Mouse (Mus musculus) limb, embryonic 12.5 days (tissue): ENCODE data around the gene Nostrin. TPM values are rescaled to one million over a fixed set of nuclear protein-coding genes. Genes with fewer than 3 reads are reported as not detected.

Experiments
- ATAC-seq: fragments of 200-750 bp; cut with Nextera tagmentation; 2 replicates; pipeline ENCODE4 v1.8.0; 2017; ENCODE audit warnings: low read depth, moderate TSS enrichment; ENCODE audit not compliant: insufficient number of reproducible peaks, insufficient read depth, low FRiP score, low TSS enrichment
- H3K27ac ChIP-seq: fragments of 300-500 bp; sonication (generic); 2 replicates; pipeline ENCODE4 v1.5.1; 2016; ENCODE audit warnings: mild to moderate bottlenecking, moderate library complexity
- H3K27me3 ChIP-seq: fragments of 300-500 bp; sonication (generic); 2 replicates; pipeline ENCODE4 v1.6.1; 2016; ENCODE audit warnings: mild to moderate bottlenecking, moderate library complexity
- H3K36me3 ChIP-seq: fragments of 300-500 bp; sonication (generic); 2 replicates; pipeline ENCODE4 v1.6.1; 2016; ENCODE audit warnings: mild to moderate bottlenecking, moderate library complexity
- H3K4me1 ChIP-seq: fragments of 300-500 bp; sonication (generic); replicated peaks from 2 replicates; pipeline ENCODE4 v1.6.1; 2016
- H3K4me2 ChIP-seq: fragments of 300-500 bp; sonication (generic); 2 replicates; pipeline ENCODE4 v1.6.1; 2016; ENCODE audit warnings: mild to moderate bottlenecking, moderate library complexity
- H3K4me3 ChIP-seq: fragments of 300-500 bp; sonication (generic); replicated peaks from 2 replicates; pipeline ENCODE4 v1.5.1; 2016; ENCODE audit warnings: mild to moderate bottlenecking
- H3K9ac ChIP-seq: fragments of 300-500 bp; sonication (generic); replicated peaks from 2 replicates; pipeline ENCODE4 v1.6.1; 2016; ENCODE audit warnings: mild to moderate bottlenecking, moderate library complexity
- H3K9me3 ChIP-seq: fragments of 300-500 bp; sonication (generic); 2 replicates; pipeline ENCODE4 v1.6.1; 2016; ENCODE audit warnings: mild to moderate bottlenecking, moderate library complexity
- WGBS: fragments of 180-500 bp; shearing (Covaris S2); methylation state at CpG from one replicate; pipeline ENCODE4 v1.1.7; 2016; 5-methylcytosine and 5-hydroxymethylcytosine counted together
- polyA plus RNA-seq: library from polyadenylated mRNA; unstranded; fragments of >200 nt; fragmentation: Nextera tagmentation; extraction: Ambion mirVana; gene quantifications from 2 replicates; pipeline ENCODE4 v1.2.1, GENCODE M21; 2016

The Nostrin gene
- polyA plus RNA-seq, 1 experiment from 2014 or later = 1.9 TPM

DNA sequence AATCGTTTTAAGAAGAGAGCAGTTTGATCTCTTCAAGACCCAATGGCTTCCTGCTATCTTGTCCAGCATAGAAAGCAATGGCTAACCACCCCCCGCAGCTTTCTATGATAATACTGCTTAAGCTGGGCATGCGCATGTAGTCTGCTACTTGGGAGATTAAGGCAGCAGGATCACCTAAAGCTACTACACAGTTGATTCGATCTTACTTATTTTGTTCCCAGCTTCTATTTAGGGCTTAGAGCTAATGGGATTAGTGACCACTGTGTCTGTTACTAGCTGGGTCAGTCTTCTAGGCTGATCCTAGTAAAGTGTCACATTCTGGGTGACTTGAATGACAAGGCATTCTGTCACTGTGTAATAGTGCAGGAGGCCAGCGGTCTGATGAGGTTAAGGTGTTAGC, 15.2 kb downstream of the Nostrin start:
- Histone ChIP-seq H3K9me3 (no peaks in the 10 kb centered on the region), H3K4me1 (0 out of 2 replicates have a peak, but pooled peaks cover 4% of the 10 kb centered on the region), H3K9ac (no peak overlapping the region), H3K27ac (no peak overlapping the region), H3K4me3 (no peak overlapping the region), H3K36me3 (no peaks in the 10 kb centered on the region), H3K27me3 (no peaks in the 10 kb centered on the region), H3K4me2 (no peak overlapping the region)
- ATAC-seq = no peak
- WGBS = 80% methylated on average over 5 of the region's 5 CpGs

DNA sequence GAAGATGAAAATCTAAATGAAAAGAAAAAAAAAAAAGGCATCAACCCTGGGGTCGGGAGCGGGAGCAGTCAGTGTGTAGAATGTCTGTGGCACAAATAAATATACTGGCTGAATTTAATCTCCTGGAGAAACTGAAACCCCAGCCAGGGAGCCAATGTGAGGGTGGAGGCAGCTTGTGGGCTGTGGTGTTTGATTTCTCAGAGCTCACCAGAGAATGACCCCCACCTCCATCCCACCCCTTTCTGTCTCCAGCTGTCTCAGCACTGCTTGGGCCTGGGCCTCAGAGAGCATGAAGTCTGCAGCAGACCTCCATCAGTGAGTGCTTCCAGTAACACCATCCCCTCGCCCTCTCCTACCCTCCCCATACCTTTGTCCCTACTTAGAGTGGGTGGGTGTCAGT, 20.3 kb downstream of the Nostrin start:
- Histone ChIP-seq H3K9me3 (no peaks in the 10 kb centered on the region), H3K27me3 (no peaks in the 10 kb centered on the region), H3K9ac (no peak overlapping the region), H3K4me3 (no peak overlapping the region), H3K36me3 (no peaks in the 10 kb centered on the region), H3K27ac (peak overlapping the region; percentile 4; the same call in 1 of the 2 replicates), H3K4me1 (0 out of 2 replicates have a peak, but pooled peaks cover 11% of the 10 kb centered on the region), H3K4me2 (no peak overlapping the region)
- ATAC-seq = peak; percentile 69
- 53% methylated on average over 3 of the region's 3 CpGs for whole genome bisulfite sequencing

DNA sequence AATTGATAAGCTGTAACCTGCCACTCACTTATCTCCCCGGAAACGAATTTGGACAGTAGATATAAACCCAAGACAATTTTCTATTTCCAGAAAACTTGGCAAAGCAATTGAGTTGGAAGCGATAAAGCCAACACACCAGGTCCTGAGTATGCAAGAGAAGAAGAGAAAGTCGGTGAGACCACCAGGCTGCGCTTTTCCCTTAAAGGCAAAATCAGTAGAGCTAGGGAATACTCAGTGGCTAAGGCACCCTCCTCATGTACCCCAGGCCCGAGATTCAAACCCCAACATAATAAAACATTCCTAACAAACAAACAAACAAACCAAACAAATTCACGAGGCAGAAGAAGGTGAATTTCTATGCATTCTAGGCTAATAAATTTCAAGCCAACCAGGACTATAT, 20.7 kb downstream of the Nostrin start:
- WGBS = 62% methylated on average over 7 of the region's 7 CpGs
- Histone ChIP-seq H3K9ac (no peak overlapping the region), H3K4me1 (0 out of 2 replicates have a peak, but pooled peaks cover 11% of the 10 kb centered on the region), H3K4me2 (no peak overlapping the region), H3K36me3 (no peaks in the 10 kb centered on the region), H3K27ac (peak overlapping the region; percentile 4; the same call in 1 of the 2 replicates), H3K4me3 (no peak overlapping the region), H3K27me3 (no peaks in the 10 kb centered on the region), H3K9me3 (no peaks in the 10 kb centered on the region)
- ATAC-seq = no peak

DNA sequence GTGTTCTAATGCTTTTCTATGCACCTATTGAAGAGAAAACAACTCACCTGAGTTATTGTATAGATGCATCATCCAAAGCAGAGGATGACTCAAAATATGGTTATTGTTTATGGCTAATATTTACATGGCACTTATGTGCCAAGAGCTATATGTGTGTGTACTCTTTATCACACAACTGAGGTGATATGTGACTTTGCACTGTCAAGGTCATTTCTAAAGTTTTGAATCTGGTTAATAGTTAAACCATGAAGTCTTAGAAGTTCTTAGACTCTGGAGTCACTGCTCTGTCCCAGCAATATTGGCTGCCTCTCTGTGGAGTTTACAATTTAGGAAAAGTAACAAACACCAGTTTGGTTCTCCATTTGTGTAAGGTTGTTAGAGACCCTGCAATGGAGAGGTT, 23.3 kb downstream of the Nostrin start:
- Histone ChIP-seq H3K4me2 (no peak overlapping the region), H3K9ac (no peak overlapping the region), H3K4me1 (0 out of 2 replicates have a peak, but pooled peaks cover 7% of the 10 kb centered on the region), H3K4me3 (no peak overlapping the region), H3K27me3 (no peaks in the 10 kb centered on the region; the same call in 1 of the 2 replicates), H3K9me3 (no peaks in the 10 kb centered on the region), H3K27ac (no peak overlapping the region), H3K36me3 (no peaks in the 10 kb centered on the region)
- no peak for ATAC-seq

DNA sequence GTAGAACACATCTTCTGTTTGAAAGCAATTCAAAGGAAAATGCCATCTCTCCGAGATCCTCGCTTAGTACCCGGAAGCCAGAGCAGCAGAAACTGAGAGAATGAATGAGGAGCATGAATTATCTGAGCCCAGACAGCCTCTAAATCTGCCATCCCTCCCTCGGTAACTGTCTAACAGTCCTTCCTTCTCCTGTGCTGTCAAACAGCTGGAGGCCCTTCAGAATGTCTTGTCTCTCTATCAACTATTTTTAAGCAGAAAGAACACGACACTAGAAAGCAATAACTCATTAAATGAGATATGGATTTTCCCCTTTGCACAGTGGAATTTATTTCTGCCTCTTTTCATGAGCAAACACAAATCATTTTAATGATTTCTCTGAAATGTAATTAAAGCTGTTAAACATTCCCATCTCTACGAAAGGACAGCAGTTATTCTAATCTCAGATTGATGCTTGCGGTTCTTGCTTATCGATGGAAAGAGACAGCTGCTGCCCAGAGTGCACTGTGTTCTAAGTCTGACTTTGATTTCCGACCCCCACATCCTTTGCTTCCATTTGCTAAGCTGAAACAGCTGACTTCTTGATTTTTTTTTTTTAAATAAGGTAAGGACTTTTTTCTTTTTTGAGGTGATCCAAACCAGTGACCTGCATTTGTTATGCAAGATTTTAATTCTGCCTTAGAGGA, 34.9 kb downstream of the Nostrin start:
- ATAC-seq = no peak
- Histone ChIP-seq H3K4me2 (no peak overlapping the region), H3K27ac (no peak overlapping the region), H3K9ac (no peak overlapping the region), H3K4me3 (no peak overlapping the region), H3K36me3 (no peaks in the 10 kb centered on the region), H3K27me3 (no peaks in the 10 kb centered on the region), H3K4me1 (no peaks in the 10 kb centered on the region), H3K9me3 (0 out of 2 replicates have a peak, but pooled peaks cover 5% of the 10 kb centered on the region)
- 56% methylated on average over 9 of the region's 9 CpGs for WGBS

DNA sequence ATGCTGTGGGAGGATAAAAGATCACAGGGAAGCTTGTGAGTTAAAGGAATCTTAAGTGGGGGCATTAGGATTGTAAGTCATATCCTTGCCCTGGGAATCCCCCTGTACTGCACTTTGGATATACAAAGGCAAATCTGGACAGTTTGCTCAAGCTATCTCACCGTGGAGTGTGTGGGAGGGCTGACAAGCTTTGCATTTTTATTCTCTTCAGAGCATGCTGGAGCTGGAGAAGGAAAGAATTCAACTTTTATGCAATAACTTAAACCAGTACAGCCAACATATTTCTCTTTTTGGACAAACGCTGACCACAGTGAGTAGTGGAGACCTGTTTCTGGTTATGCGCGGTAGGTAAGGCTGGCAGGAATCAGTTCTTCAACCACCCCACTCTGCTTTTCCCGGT, 39.7 kb downstream of the Nostrin start:
- Histone ChIP-seq H3K4me2 (no peak overlapping the region), H3K9ac (no peak overlapping the region), H3K27me3 (no peaks in the 10 kb centered on the region), H3K4me3 (no peak overlapping the region), H3K4me1 (no peaks in the 10 kb centered on the region), H3K36me3 (no peaks in the 10 kb centered on the region), H3K27ac (no peak overlapping the region), H3K9me3 (0 out of 2 replicates have a peak, but pooled peaks cover 5% of the 10 kb centered on the region)
- WGBS = 83% methylated on average over 5 of the region's 5 CpGs
- ATAC-seq = no peak

DNA sequence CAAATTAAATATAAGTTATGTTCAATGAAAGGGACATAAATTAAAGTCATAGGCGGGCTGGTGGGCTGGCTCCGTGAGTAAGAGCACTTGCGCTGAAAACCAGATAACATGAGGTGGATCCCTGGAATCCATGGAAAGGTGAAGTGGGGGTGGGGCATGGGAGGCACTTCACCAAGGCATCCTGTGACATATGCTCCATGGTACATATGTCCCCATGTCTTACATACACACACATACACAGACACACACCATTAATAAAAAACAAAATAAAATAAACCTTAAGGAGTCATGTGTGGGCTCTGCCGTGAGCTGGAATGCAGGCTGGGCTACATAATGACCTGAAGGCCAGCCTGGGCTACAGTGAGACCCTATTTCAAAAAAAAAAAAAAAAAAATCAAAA, 44.1 kb downstream of the Nostrin start:
- Histone ChIP-seq H3K36me3 (no peaks in the 10 kb centered on the region), H3K9me3 (no peaks in the 10 kb centered on the region), H3K4me3 (no peak overlapping the region), H3K4me1 (no peaks in the 10 kb centered on the region), H3K4me2 (no peak overlapping the region), H3K27ac (no peak overlapping the region), H3K9ac (no peak overlapping the region), H3K27me3 (no peaks in the 10 kb centered on the region)
- WGBS = 90% methylated on average over 4 of the region's 4 CpGs
- no peak for ATAC-seq

DNA sequence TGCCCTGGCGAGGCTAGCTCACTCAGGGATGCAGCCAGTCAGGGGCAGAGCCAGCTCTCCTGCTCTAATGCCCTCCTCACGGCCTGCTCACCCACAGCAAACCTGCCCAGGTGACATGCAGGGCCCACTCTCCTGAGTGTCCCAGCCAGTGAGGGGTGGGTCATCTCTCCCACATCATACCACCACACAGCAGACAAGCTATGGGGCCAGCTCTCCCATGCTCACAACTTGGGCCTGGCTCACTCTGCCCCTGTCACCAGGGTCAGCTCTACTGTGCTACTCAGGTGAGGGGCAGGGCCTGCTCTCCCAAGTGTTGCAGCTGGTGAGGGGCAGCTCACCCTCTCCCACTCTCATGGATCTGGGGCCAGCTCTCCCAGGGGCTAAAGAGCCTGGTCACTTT, 52.4 kb downstream of the Nostrin start:
- H3K9me3 ChIP-seq = no peaks in the 10 kb centered on the region
- H3K4me2 ChIP-seq = no peak overlapping the region
- no peak overlapping the region for H3K4me3 ChIP-seq
- no peaks in the 10 kb centered on the region for H3K4me1 ChIP-seq
- no peaks in the 10 kb centered on the region for H3K27me3 ChIP-seq
- no peak overlapping the region for H3K27ac ChIP-seq
- H3K9ac ChIP-seq = no peak overlapping the region
- 94% methylated on average over 2 of the region's 2 CpGs for WGBS
- no peak for ATAC-seq
- peaks cover 9% of the 10 kb centered on the region; the same call in 1 of the 2 replicates for H3K36me3 ChIP-seq

DNA sequence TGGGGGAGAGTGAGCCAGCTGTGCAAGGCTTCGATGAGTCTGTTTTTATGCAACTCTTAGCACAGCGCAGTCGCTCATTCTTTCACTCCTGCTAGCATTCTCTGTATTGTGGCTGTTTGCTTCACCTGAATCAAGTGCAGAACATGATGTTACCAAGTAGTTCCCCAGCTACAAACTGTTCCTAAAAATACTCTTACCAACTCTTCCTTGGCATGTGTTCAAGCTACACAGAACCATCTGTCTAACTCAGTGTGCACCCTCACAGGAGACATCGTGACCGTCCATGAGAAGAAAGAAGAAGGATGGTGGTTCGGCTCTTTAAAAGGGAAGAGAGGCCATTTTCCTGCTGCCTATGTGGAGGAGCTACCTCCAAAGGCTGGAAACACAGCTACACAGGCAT, 53.1 kb downstream of the Nostrin start:
- WGBS = 93% methylated on average over 6 of the region's 6 CpGs
- Histone ChIP-seq H3K9ac (no peak overlapping the region), H3K9me3 (no peaks in the 10 kb centered on the region; the same call in 1 of the 2 replicates), H3K27ac (no peak overlapping the region), H3K4me3 (no peak overlapping the region), H3K27me3 (no peaks in the 10 kb centered on the region), H3K4me2 (no peak overlapping the region), H3K4me1 (no peaks in the 10 kb centered on the region), H3K36me3 (peaks cover 16% of the 10 kb centered on the region)
- no peak for ATAC-seq

DNA sequence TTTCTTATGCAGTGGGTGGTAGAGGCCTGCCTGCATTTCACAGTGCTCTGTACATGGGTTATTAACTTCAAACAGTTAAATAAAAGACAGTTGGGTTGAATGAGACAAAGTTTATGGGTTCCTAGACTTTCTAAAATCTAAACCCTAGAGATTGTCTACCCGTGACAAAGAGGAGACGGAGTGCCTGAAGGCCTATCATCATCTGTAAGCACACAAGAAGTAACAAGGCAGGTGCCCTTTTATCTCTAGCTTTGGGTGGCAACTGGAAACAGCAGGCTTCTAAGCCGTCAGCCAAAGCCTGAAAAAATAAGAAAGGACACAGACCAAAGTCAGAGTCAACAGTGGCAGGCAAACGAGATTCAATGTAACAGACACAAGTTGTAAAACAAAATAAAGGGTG, 53.6 kb downstream of the Nostrin start:
- Histone ChIP-seq H3K27ac (no peak overlapping the region), H3K9me3 (no peaks in the 10 kb centered on the region; the same call in 1 of the 2 replicates), H3K4me2 (no peak overlapping the region), H3K4me1 (no peaks in the 10 kb centered on the region), H3K36me3 (peaks cover 21% of the 10 kb centered on the region), H3K4me3 (no peak overlapping the region), H3K9ac (no peak overlapping the region), H3K27me3 (no peaks in the 10 kb centered on the region)
- 75% methylated on average over 4 of the region's 4 CpGs for WGBS
- ATAC-seq = no peak

DNA sequence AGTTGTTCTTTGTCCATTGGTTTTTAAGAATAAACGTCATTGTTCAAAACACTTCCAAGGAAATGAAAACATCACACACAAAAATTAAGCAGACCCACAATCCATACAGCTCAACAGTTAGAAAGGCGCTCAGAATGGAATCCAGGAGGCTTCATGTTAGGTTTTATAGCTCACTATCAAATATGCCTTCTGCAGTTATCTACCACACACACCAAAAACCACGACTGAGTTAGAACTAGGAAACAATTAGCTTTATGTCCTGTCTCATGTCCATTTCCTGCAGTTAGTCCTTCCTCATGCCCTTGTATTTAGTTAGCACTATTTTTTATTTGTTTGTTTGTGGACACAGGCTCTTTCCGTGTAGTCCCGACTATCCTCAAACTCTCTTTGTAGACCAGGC, 55.5 kb downstream of the Nostrin start:
- Histone ChIP-seq H3K9ac (no peak overlapping the region), H3K4me1 (no peaks in the 10 kb centered on the region), H3K4me2 (no peak overlapping the region), H3K27me3 (no peaks in the 10 kb centered on the region), H3K4me3 (no peak overlapping the region), H3K36me3 (peaks cover 39% of the 10 kb centered on the region), H3K9me3 (no peaks in the 10 kb centered on the region; the same call in 1 of the 2 replicates), H3K27ac (no peak overlapping the region)
- ATAC-seq = no peak
- 89% methylated on average over 5 of the region's 5 CpGs for WGBS

DNA sequence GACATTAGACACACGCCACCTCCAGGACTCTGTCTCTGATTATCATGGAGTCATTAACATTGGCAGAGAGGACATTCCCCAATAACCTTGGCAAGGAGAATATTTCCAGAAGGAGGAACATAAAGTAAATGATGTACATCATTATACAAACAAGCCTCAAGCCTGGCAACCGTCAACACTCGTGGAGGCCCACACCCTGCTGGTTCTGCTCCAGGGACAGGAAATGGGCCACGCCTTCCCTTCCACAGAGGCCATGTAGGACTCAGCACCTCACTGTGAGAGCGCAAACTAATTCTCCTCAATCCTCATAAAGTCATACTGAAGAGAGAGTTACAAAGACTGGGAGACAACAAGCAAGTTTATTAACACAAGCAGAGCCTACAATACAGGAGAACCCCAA, 58.0 kb downstream of the Nostrin start:
- H3K4me2 ChIP-seq = no peak overlapping the region
- H3K9ac ChIP-seq = no peak overlapping the region
- H3K27ac ChIP-seq = no peak overlapping the region
- no peaks in the 10 kb centered on the region; the same call in 1 of the 2 replicates for H3K9me3 ChIP-seq
- H3K4me3 ChIP-seq = no peak overlapping the region
- no peaks in the 10 kb centered on the region for H3K4me1 ChIP-seq
- ATAC-seq = no peak
- WGBS = 82% methylated on average over 5 of the region's 5 CpGs
- H3K36me3 ChIP-seq = peaks cover 53% of the 10 kb centered on the region
- no peaks in the 10 kb centered on the region for H3K27me3 ChIP-seq
